Mouse (Mus musculus) liver, embryonic 15.5 days (tissue): ENCODE measurements at regions not wholly inside any gene's neighbourhood (a gene's known extent, or its start where the extent isn't known, plus 50 kb on each side); places are given as distances from the start of the nearest gene placed in this dataset.
A peak's percentile ranks its signal among the peaks of the same experiment; 100 is the strongest.

Source experiments
- ATAC-seq: fragments of 200-750 bp; cut with Nextera tagmentation; 2 replicates; pipeline ENCODE4 v1.8.0; 2017; ENCODE audit warnings: moderate number of reproducible peaks, mild to moderate bottlenecking, moderate library complexity; ENCODE audit not compliant: insufficient read depth
- H3K27ac ChIP-seq: fragments of 300-500 bp; sonication (generic); replicated peaks from 2 replicates; pipeline ENCODE4 v1.5.1; 2015; ENCODE audit warnings: mild to moderate bottlenecking, inconsistent platforms
- H3K27me3 ChIP-seq: fragments of 300-500 bp; sonication (generic); 2 replicates; pipeline ENCODE4 v1.6.1; 2015; ENCODE audit warnings: mild to moderate bottlenecking, inconsistent platforms
- H3K36me3 ChIP-seq: fragments of 300-500 bp; sonication (generic); replicated peaks from 2 replicates; pipeline ENCODE4 v1.6.1; 2015; ENCODE audit warnings: moderate library complexity, mild to moderate bottlenecking, inconsistent platforms
- H3K4me1 ChIP-seq: fragments of 300-500 bp; sonication (generic); replicated peaks from 2 replicates; pipeline ENCODE4 v1.6.1; 2015; ENCODE audit warnings: inconsistent platforms
- H3K4me2 ChIP-seq: fragments of 300-500 bp; sonication (generic); 2 replicates; pipeline ENCODE4 v1.6.1; 2015; ENCODE audit warnings: moderate library complexity, mild to moderate bottlenecking, inconsistent platforms
- H3K4me3 ChIP-seq: fragments of 300-500 bp; sonication (generic); replicated peaks from 2 replicates; pipeline ENCODE4 v1.5.1; 2015; ENCODE audit warnings: mild to moderate bottlenecking, inconsistent platforms
- H3K9ac ChIP-seq: fragments of 300-500 bp; sonication (generic); 2 replicates; pipeline ENCODE4 v1.6.1; 2015; ENCODE audit warnings: moderate library complexity, mild to moderate bottlenecking, inconsistent platforms
- H3K9me3 ChIP-seq: fragments of 300-500 bp; sonication (generic); replicated peaks from 2 replicates; pipeline ENCODE4 v1.6.1; 2016; ENCODE audit warnings: inconsistent platforms
- WGBS: fragments of 180-500 bp; shearing (Covaris S2); methylation state at CpG from one replicate; pipeline ENCODE4 v1.1.7; 2015; ENCODE audit warnings: mixed read lengths; ENCODE audit not compliant: insufficient replicate concordance; 5-methylcytosine and 5-hydroxymethylcytosine counted together

DNA sequence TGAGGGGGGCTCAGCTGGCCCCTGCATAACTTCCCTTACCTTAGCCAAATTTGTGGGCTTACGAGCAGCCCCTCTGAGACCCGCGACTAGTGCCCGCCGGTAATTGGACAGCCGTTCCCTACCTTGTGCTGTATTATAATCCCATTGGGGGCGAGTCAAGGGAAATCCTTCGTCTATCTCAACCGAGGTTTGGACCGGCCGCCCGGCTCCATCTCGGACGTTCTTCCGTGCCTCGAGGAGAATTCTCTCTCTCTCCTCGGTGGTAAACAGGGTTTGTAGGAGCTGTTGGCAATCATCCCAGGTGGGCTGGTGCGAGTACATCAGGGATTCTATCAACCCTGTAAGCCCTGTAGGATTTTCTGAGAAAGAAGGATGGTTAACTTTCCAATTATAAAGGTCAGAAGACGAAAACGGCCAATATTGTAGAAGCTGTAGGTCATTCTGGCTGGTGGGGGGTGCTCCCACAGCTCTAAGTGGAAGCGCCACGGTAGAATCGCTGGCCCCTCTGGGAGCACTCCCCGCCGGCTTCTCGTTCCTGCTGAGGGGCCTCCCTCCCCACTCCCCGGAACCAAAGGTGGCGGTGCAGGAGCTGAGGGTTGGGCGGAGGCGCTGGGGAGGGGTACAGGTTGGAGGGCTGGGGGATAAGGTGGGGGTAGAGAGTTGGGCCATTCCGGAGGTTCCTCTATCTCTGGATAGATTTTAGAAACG lies 278.6 kb downstream of the Gm21863 start:
- Histone ChIP-seq H3K27ac (no peak overlapping the region), H3K4me2 (no peak overlapping the region), H3K4me1 (no peaks in the 10 kb centered on the region), H3K36me3 (peaks cover 3% of the 10 kb centered on the region; the same call in 1 of the 2 replicates), H3K9me3 (peaks cover 59% of the 10 kb centered on the region), H3K9ac (no peak overlapping the region), H3K27me3 (no peaks in the 10 kb centered on the region; the same call in 1 of the 2 replicates), H3K4me3 (no peak overlapping the region)
- peak; percentile 28; the same call in 1 of the 2 replicates for ATAC-seq
- 58% methylated on average over 32 of the region's 32 CpGs for WGBS

DNA sequence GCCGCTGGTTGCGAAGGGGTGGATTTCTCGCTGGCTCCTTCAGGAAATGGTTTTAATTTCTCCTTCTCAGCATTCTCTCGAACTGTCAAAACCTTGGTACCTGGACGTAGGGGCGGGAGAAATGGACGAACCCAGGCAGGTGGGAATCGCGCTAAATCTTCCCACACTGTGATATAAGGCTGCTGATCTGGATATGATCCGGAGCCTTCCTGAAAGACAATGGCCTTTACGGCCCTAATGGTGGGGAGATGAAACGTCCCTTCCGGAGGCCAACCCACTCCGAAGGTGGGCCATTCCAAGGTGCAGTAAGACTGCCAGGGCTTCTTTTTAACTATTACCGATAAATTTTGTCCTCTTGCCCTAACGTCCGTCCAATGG lies 279.1 kb downstream of the Gm21863 start:
- no peak overlapping the region for H3K9ac ChIP-seq

DNA sequence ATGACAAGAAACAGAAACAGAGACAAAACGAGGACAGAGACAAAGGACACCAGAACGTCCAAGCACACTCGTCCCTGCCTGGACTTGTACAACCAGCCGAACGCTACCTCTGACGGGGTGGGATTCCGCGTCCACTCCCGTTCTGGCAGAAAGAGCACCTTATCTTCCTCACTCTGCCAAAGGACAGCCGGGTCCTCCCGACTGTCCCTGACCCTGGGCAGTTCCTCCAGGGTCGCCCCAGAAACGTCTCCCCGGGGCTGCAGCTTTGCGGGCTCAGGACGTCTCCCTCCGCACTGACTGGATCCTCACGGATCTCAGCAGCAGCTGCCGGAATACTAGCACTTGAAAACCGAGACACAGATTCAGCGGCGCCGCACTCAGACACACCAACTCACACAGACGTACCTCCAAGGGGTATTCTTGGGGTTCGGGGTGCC lies 279.6 kb downstream of the Gm21863 start:
- Histone ChIP-seq H3K4me2 (no peak overlapping the region), H3K36me3 (peaks cover 3% of the 10 kb centered on the region; the same call in 1 of the 2 replicates), H3K9ac (no peak overlapping the region), H3K27ac (no peak overlapping the region), H3K4me3 (no peak overlapping the region), H3K4me1 (no peaks in the 10 kb centered on the region), H3K27me3 (no peaks in the 10 kb centered on the region; the same call in 1 of the 2 replicates), H3K9me3 (peaks cover 51% of the 10 kb centered on the region)
- ATAC-seq, result peak; percentile 45
- 63% methylated on average over 25 of the region's 25 CpGs for WGBS

More for the DNA sequence above, 279.1 kb downstream of the Gm21863 start:
- Histone ChIP-seq H3K4me3 (no peak overlapping the region), H3K4me2 (no peak overlapping the region), H3K27me3 (no peaks in the 10 kb centered on the region; the same call in 1 of the 2 replicates), H3K27ac (no peak overlapping the region), H3K9me3 (peaks cover 54% of the 10 kb centered on the region), H3K4me1 (no peaks in the 10 kb centered on the region), H3K36me3 (peaks cover 3% of the 10 kb centered on the region; the same call in 1 of the 2 replicates)
- WGBS, result 60% methylated on average over 17 of the region's 17 CpGs
- ATAC-seq, result no peak
